Mouse (Mus musculus): Measurements from ENCODE around the gene Slc16a13. TPM values are rescaled to one million over a fixed set of nuclear protein-coding genes. Genes with fewer than 3 reads are reported as not detected.

Gene Slc16a13
- polyA plus RNA-seq (2016; fragmentation: Nextera tagmentation; extraction: Ambion mirVana) = 15.7 and 18.0 TPM in 2 replicates

GRCm38 (mm10) chr11:70220731-70221602 is at the start of gene Slc16a13:
Gene Slc16a13, minus strand, starts transcription at chr11:70221064.
- Histone ChIP-seq H3K27ac (peak within 1 kb of the TSS; percentile 93), H3K4me1 (replicated peaks) (peaks cover 44% of the 10 kb centered on the region), H3K4me3 (peak within 1 kb of the TSS; percentile 73), H3K36me3 (peaks cover 22% of the 10 kb centered on the region), H3K9me3 (no peaks in the 10 kb centered on the region), H3K27me3 (ENCODE audit: insufficient read depth, poor library complexity, severe bottlenecking) (peaks cover 67% of the 10 kb centered on the region)
- DNase-seq (ENCODE audit: low spot score) = peak; percentile 95
- WGBS = under 1% methylated on average over 28 of the region's 28 CpGs

- no peak for DNase-seq (ENCODE audit: low spot score)
- Histone ChIP-seq H3K9me3 (no peaks in the 10 kb centered on the region), H3K36me3 (no peaks in the 10 kb centered on the region), H3K4me1 (replicated peaks) (no peaks in the 10 kb centered on the region), H3K27ac (no peak overlapping the region), H3K4me3 (no peak overlapping the region), H3K27me3 (ENCODE audit: insufficient read depth, poor library complexity, severe bottlenecking) (peaks cover 3% of the 10 kb centered on the region)
- WGBS = 87% methylated on average over 1 of the region's 1 CpGs
These were observed 45.5 kb upstream of the Slc16a13 start for GRCm38 (mm10) chr11:70266405-70266804.

- Histone ChIP-seq H3K27me3 (ENCODE audit: insufficient read depth, poor library complexity, severe bottlenecking) (peaks cover 3% of the 10 kb centered on the region), H3K4me1 (replicated peaks) (no peaks in the 10 kb centered on the region), H3K36me3 (no peaks in the 10 kb centered on the region), H3K9me3 (no peaks in the 10 kb centered on the region), H3K4me3 (no peak overlapping the region), H3K27ac (no peak overlapping the region)
- WGBS = 76% methylated on average over 4 of the region's 4 CpGs
- DNase-seq (ENCODE audit: low spot score) = no peak
These were observed 45.0 kb upstream of the Slc16a13 start for GRCm38 (mm10) chr11:70265819-70266218.

GRCm38 (mm10) chr11:70265252-70265651 is 44.4 kb upstream of the Slc16a13 start:
- Histone ChIP-seq H3K27me3 (ENCODE audit: insufficient read depth, poor library complexity, severe bottlenecking) (peaks cover 3% of the 10 kb centered on the region), H3K27ac (no peak overlapping the region), H3K4me1 (replicated peaks) (no peaks in the 10 kb centered on the region), H3K36me3 (no peaks in the 10 kb centered on the region), H3K4me3 (no peak overlapping the region), H3K9me3 (no peaks in the 10 kb centered on the region)
- WGBS = 61% methylated on average over 3 of the region's 3 CpGs
- DNase-seq (ENCODE audit: low spot score) = no peak

GRCm38 (mm10) chr11:70259035-70259434 is 38.2 kb upstream of the Slc16a13 start:
- Histone ChIP-seq H3K27ac (no peak overlapping the region), H3K4me1 (replicated peaks) (peaks cover 15% of the 10 kb centered on the region), H3K9me3 (no peaks in the 10 kb centered on the region), H3K36me3 (no peaks in the 10 kb centered on the region), H3K4me3 (no peak overlapping the region), H3K27me3 (ENCODE audit: insufficient read depth, poor library complexity, severe bottlenecking) (peaks cover 27% of the 10 kb centered on the region)
- 96% methylated on average over 4 of the region's 4 CpGs for WGBS
- no peak for DNase-seq (ENCODE audit: low spot score)

GRCm38 (mm10) chr11:70254931-70255531 is 34.2 kb upstream of the Slc16a13 start, which contains the start of gene Alox12:
Gene Alox12, minus strand, starts transcription at chr11:70255353.
- DNase-seq (ENCODE audit: low spot score) = peak; percentile 65
- peak within 1 kb of the TSS; percentile 66; the same call in 1 of the 2 replicates for H3K27ac ChIP-seq
- H3K4me1 ChIP-seq (replicated peaks) = peaks cover 15% of the 10 kb centered on the region
- no peaks in the 10 kb centered on the region for H3K36me3 ChIP-seq
- no peaks in the 10 kb centered on the region for H3K9me3 ChIP-seq
- H3K4me3 ChIP-seq = peak within 1 kb of the TSS; percentile 46
- H3K27me3 ChIP-seq (ENCODE audit: insufficient read depth, poor library complexity, severe bottlenecking) = peaks cover 67% of the 10 kb centered on the region
- WGBS = 1% methylated on average over 25 of the region's 25 CpGs

GRCm38 (mm10) chr11:70254337-70254736 is 33.5 kb upstream of the Slc16a13 start:
- Histone ChIP-seq H3K9me3 (no peaks in the 10 kb centered on the region), H3K27ac (no peak overlapping the region), H3K27me3 (ENCODE audit: insufficient read depth, poor library complexity, severe bottlenecking) (peaks cover 68% of the 10 kb centered on the region), H3K4me1 (replicated peaks) (peaks cover 15% of the 10 kb centered on the region), H3K4me3 (peak overlapping the region; percentile 46), H3K36me3 (no peaks in the 10 kb centered on the region)
- WGBS = 3% methylated on average over 18 of the region's 18 CpGs
- DNase-seq (ENCODE audit: low spot score) = no peak

GRCm38 (mm10) chr11:70251853-70252252 is 31.0 kb upstream of the Slc16a13 start:
- peaks cover 68% of the 10 kb centered on the region for H3K27me3 ChIP-seq (ENCODE audit: insufficient read depth, poor library complexity, severe bottlenecking)
- no peak for DNase-seq (ENCODE audit: low spot score)
- WGBS = 83% methylated on average over 8 of the region's 8 CpGs

GRCm38 (mm10) chr11:70250150-70250549 is 29.3 kb upstream of the Slc16a13 start:
- DNase-seq (ENCODE audit: low spot score) = no peak
- no peak overlapping the region for H3K4me3 ChIP-seq
- H3K27me3 ChIP-seq (ENCODE audit: insufficient read depth, poor library complexity, severe bottlenecking) = peaks cover 59% of the 10 kb centered on the region
- peaks cover 11% of the 10 kb centered on the region for H3K4me1 ChIP-seq (replicated peaks)
- no peak overlapping the region for H3K27ac ChIP-seq
- H3K36me3 ChIP-seq = no peaks in the 10 kb centered on the region
- H3K9me3 ChIP-seq = no peaks in the 10 kb centered on the region
- 76% methylated on average over 11 of the region's 11 CpGs for WGBS

More at GRCm38 (mm10) chr11:70251853-70252252, 31.0 kb upstream of the Slc16a13 start:
- H3K4me1 ChIP-seq (replicated peaks) = peaks cover 15% of the 10 kb centered on the region
- H3K4me3 ChIP-seq = no peak overlapping the region
- H3K36me3 ChIP-seq = no peaks in the 10 kb centered on the region
- no peaks in the 10 kb centered on the region for H3K9me3 ChIP-seq
- no peak overlapping the region for H3K27ac ChIP-seq

GRCm38 (mm10) chr11:70247136-70247845 is 26.4 kb upstream of the Slc16a13 start:
- no peak overlapping the region for H3K27ac ChIP-seq
- no peaks in the 10 kb centered on the region for H3K9me3 ChIP-seq
- H3K36me3 ChIP-seq = no peaks in the 10 kb centered on the region
- H3K4me3 ChIP-seq = no peak overlapping the region
- DNase-seq (ENCODE audit: low spot score) = peak; percentile 69
- 54% methylated on average over 9 of the region's 9 CpGs for WGBS
- peaks cover 30% of the 10 kb centered on the region for H3K27me3 ChIP-seq (ENCODE audit: insufficient read depth, poor library complexity, severe bottlenecking)
- H3K4me1 ChIP-seq (replicated peaks) = no peaks in the 10 kb centered on the region

GRCm38 (mm10) chr11:70242591-70242990 is 21.7 kb upstream of the Slc16a13 start:
- no peak overlapping the region for H3K27ac ChIP-seq
- H3K4me3 ChIP-seq = no peak overlapping the region
- WGBS = 71% methylated on average over 11 of the region's 11 CpGs
- H3K4me1 ChIP-seq (replicated peaks) = peaks cover 25% of the 10 kb centered on the region
- peaks cover 6% of the 10 kb centered on the region; the same call in 1 of the 2 replicates for H3K27me3 ChIP-seq (ENCODE audit: insufficient read depth, poor library complexity, severe bottlenecking)
- no peak for DNase-seq (ENCODE audit: low spot score)
- H3K9me3 ChIP-seq = no peaks in the 10 kb centered on the region
- no peaks in the 10 kb centered on the region for H3K36me3 ChIP-seq

- Histone ChIP-seq H3K4me1 (replicated peaks) (peaks cover 50% of the 10 kb centered on the region), H3K9me3 (no peaks in the 10 kb centered on the region), H3K36me3 (peaks cover 16% of the 10 kb centered on the region), H3K27me3 (ENCODE audit: insufficient read depth, poor library complexity, severe bottlenecking) (no peaks in the 10 kb centered on the region), H3K27ac (peak within 1 kb of the TSS; percentile 97), H3K4me3 (peak within 1 kb of the TSS; percentile 98)
- peak; percentile 82 for DNase-seq (ENCODE audit: low spot score)
- WGBS = 0% methylated on average over 35 of the region's 35 CpGs
These were observed 18.8 kb upstream of the Slc16a13 start, which contains the start of the genes Gm21988 and Rnasek for GRCm38 (mm10) chr11:70239541-70240279. Gene Gm21988, minus strand, starts transcription at chr11:70239830. Gene Rnasek, minus strand, starts transcription at chr11:70239842.
